Mouse (Mus musculus) urinary bladder, postnatal 10 days (tissue): ENCODE measurements around the gene Mef2a.

Experiments
- DNase-seq: peaks from one replicate; pipeline ENCODE4 v3.0.0; 2022; ENCODE audit warnings: low spot score

Gene Mef2a

GRCm38 (mm10) chr7:67372729-67373583, at the start of gene Mef2a:
Mef2a (minus strand) TSS chr7:67372858.
- DNase-seq, result peak; percentile 94

GRCm38 (mm10) chr7:67421476-67422186, 49.0 kb upstream of the Mef2a start:
- no peak for DNase-seq

DNA sequence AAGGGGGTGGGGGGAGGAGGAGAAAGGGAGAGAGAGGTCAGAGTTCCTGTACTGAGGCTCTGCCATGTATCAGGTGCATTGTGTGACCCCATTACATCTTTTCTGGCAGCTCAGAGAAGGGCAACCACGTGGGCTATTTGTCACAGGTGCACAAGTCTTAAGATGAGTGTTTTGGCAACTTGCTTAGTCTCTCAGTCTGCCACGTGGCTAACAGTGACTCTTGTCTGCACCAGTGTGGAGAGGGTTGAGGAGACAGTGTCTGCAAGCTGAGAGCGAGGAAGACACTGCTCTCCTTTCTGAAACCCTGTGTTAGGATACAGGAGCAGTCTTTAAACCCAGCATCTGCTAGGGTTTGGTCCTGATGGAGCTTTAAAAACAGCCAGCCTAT, 48.4 kb upstream of the Mef2a start:
- no peak for DNase-seq

DNA sequence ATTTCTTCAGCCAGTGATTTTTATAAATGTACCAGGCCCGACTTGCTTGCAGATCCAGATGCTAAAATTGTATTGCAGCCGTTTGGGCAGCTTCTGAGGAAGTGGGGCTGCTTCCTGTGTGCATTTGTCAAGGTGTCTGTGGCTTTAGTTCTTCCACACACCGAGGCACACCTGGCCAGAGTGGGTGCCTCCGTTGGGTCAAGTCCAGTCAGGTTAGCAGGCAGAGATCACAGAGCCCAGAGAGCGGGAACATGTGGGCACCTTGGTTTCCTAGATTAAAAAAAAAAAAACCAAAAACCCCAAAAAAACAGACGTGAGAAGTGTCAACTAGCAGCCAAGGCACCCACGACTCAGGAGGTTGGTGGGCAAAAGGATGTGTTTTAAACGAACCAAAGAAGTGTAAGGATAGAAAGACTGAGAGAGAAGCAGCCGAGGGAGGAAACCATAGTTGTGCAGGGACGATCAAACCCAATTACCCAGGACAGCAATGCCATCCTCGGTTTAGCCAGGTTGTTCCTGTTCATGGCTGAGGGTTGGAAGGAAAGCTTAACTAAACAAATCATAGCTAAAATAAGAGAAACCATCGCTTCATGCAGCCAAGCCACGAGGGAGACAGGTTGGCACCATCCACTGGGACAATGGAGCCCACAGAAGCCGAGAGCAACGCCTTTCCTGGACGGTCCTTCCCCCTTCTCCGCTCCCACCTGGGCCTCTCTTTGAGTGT, 47.1 kb upstream of the Mef2a start:
- no peak for DNase-seq

DNA sequence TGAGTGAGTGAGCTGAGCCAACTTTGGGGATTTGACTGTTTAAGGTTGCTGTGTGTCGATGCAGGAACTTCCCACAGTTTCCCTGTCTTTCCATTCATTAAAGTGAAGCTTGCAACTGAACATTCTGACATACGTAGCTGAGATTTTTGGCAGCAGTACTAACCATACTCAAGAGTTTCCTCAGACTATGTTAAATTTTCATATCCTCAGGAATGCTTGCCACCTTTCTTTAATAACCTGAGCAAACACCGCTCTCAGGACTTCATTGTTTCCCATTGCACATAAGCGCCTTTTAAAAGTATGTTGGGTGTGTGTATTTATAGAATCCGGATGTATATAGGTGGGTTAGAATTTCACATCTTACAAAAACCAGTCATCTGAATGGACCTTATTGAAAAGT, 45.5 kb upstream of the Mef2a start:
- DNase-seq, result no peak

DNA sequence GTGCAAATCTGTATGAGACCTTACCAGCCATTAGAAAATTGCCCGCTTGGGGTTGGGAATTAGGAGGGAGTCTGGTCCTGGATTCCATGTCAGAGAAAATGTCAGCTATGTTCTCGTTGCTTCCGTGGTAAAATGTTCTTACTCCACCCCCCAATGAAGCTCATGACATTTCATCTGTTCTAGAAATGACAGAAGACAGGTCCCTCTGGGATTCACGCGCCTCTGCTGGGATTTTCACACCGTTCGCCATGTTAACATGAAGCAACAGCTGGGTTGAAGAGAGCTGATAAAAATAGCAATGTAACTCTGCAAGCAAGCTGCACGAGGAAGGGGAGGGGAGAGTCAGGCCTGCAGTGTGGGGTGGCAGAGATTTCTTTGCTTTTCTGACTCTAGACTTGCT, 42.1 kb upstream of the Mef2a start:
- DNase-seq, result no peak

GRCm38 (mm10) chr7:67412686-67413085, 40.0 kb upstream of the Mef2a start:
- DNase-seq, result no peak

DNA sequence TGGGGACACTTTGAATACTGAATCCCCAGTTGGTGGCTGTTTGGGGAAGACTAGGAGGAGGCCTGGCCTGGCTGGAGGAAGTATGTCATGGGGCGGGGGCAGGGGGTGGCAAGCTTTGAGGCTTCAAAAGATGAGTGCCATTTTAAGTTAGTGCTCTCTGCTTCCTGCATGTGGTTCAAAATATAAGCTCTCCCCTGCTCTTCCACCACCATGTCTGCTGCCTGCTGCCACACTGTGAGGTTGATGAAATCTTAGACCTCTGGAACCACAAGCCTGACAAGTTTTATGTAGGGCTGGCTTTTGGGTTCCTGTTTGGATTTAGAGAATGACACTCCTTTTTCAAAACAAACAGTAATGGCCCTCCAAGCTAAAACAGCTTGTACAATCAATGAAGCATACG, 34.4 kb upstream of the Mef2a start:
- no peak for DNase-seq

GRCm38 (mm10) chr7:67404176-67404575, 31.5 kb upstream of the Mef2a start:
- DNase-seq, result no peak

- no peak for DNase-seq
Measured at GRCm38 (mm10) chr7:67402353-67402752, 29.7 kb upstream of the Mef2a start.

GRCm38 (mm10) chr7:67401379-67401778, 28.7 kb upstream of the Mef2a start:
- no peak for DNase-seq

DNA sequence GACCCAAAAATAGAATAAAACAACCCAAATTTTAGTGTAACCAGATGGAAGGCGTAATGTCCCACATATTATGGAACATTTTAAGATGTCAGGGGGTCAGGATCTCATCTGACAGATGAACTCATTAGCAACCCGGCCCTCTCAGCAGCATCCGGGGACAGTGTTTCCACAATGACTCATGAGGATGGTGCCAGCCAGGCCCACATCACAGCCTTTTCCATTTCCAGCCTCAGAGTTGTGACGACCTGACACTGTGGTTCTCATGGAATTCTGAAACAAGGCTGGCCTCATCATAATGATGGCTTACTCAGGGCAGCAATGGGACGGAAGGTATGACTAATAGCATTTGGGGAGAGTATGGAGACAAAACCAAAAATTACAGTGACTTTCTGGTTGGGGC, 18.1 kb upstream of the Mef2a start:
- no peak for DNase-seq

DNA sequence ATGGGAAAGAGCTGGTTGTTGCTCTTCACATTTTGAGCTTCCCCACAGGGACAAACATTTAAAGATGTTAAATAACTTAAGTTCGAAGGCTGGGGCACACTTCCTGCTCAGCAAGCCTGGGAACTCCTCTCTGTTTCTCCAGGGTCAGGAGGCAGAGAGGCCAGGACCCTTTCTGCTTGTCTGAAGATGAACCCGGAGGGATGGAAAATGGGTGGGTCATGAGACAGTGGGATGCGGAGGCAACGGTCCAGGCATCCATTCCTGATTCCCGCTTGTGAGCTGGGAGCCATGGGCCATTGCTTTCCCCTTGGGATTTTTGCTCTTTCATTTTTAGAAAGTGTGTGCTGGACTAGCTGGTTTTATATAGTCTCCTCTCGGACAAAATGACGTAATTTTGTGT, 17.4 kb upstream of the Mef2a start:
- no peak for DNase-seq

- DNase-seq, result no peak
Measured at GRCm38 (mm10) chr7:67384942-67385872, 12.5 kb upstream of the Mef2a start.

GRCm38 (mm10) chr7:67380174-67381129, 7.8 kb upstream of the Mef2a start:
- DNase-seq, result no peak

DNA sequence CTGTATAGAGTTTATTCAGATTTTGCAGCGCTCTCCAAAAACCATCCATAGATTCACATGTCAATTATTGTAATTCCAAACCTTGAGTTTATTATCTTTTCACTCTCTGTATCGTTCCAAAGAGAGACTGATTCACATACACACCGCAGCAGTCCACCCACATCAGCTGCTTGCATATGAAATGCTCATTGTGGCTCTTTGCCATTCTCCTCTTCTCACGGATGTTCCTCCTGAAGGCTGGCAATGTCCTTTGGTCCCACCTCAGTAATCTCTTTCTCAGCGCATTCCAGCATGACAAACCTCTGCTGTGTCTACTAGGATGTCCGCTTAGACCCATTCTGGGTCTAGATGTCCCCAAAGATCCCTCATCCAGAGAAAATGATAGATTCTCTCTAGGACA, 4.1 kb upstream of the Mef2a start:
- no peak for DNase-seq

- no peak for DNase-seq
Measured at GRCm38 (mm10) chr7:67373975-67374374, 1.3 kb upstream of the Mef2a start.

DNA sequence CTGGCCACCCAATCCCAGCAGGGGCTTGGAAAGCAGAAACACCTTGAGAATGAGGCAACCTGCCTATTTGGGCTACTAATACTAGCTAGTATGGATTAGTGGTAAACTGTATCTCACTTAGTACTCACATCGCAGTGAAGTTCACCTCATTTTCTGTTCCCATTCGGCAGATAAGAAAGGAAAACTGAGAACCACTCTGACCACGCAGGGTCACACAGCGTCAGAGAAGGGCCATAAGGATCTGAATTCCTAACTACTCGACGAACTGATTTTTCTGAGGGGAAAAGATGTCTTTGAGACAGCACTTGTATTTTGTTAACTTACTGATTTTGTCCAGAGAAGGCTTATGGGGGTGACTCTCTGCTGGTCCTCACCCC, 914 bp upstream of the Mef2a start:
- DNase-seq, result no peak

DNA sequence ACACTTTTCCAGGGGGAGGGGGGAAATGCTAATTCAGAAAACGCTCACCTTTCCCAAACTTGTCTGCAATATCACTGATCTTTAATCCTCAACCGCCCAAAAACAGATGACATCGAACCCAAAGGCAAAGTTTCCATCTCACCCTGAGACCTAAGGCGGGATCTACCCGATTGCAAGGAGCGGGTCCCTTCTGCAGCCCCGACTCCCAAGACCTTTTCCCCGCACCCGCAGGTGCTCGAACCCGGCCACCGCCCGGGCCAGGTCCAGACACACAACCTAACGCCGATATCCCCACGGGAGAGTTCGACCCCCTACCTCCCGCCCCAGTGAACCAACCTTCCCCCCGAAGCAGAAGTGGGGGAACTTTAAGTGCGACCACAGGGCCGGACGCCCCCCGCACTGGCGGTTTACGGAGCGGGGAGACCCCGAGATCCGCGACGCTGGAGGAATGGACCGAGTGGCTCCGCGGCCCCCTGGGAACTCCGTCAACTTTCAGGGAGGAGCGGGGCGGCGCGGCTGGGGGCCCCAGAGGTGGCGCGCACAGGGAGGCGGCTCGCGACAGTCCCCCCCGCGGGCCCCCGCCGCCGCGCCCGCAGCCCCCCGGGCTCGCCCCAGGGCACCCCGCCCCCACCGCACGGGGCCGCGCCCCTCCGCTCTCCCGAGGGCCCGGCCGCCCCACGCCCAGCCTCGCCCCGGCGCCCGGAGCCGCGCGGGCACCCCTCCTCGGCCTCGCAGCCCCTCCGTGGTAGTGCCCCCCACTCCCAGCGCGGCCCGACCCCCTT, 576 bp downstream of the Mef2a start:
- no peak for DNase-seq

DNA sequence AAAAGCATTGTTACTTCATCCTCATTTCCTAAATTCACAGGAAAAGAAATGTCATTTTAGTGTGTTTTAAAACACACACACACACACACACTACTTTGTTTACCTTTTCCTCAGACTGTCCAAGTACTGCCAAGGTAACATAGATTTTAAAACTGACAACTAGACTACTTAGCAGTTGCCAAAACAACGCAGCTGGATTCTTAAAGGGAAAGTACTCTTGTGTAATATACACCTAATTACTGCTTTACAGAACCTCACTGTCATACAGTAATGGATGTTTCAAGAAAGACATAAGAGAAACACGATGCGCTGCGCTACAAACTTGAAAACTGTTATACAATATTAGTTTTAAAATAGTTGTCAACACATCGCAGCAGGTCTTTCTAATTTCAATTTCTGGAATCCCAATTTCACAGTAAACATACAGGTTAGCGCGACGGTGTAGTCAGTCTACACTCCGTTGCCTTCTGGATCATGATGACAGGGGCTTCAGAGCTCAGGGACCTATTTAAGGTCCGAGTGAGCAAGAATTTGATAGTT, 1.2 kb downstream of the Mef2a start:
- DNase-seq, result no peak
